Mouse (Mus musculus): ENCODE measurements around the gene Rabgap1l.
A peak's percentile ranks its signal among the peaks of the same experiment; 100 is the strongest.

Rabgap1l gene

GRCm38 (mm10) chr1:160594066-160594465 is 198.9 kb downstream of the Rabgap1l start:
- DNase-seq (ENCODE audit: low read depth): no peak

- no peak for DNase-seq (ENCODE audit: low read depth)
Measured at GRCm38 (mm10) chr1:160588911-160589590, 204.0 kb downstream of the Rabgap1l start.

GRCm38 (mm10) chr1:160579309-160580233 is 213.4 kb downstream of the Rabgap1l start:
- no peak for DNase-seq (ENCODE audit: low read depth)

GRCm38 (mm10) chr1:160576124-160576523 is 216.9 kb downstream of the Rabgap1l start:
- no peak for DNase-seq (ENCODE audit: low read depth)

- no peak for DNase-seq (ENCODE audit: low read depth)
Measured at GRCm38 (mm10) chr1:160574039-160574438, 219.0 kb downstream of the Rabgap1l start.

- DNase-seq (ENCODE audit: low read depth): no peak
Measured at GRCm38 (mm10) chr1:160566458-160566857, 226.6 kb downstream of the Rabgap1l start.

GRCm38 (mm10) chr1:160561381-160561780 is 231.6 kb downstream of the Rabgap1l start:
- DNase-seq (ENCODE audit: low read depth): peak; percentile 5

GRCm38 (mm10) chr1:160550636-160551035 is 242.4 kb downstream of the Rabgap1l start:
- DNase-seq (ENCODE audit: low read depth): no peak

- DNase-seq (ENCODE audit: low read depth): no peak
Measured at GRCm38 (mm10) chr1:160547934-160548876, 244.8 kb downstream of the Rabgap1l start.

- no peak for DNase-seq (ENCODE audit: low read depth)
Measured at GRCm38 (mm10) chr1:160535649-160536048, 257.4 kb downstream of the Rabgap1l start.

- no peak for DNase-seq (ENCODE audit: low read depth)
Measured at GRCm38 (mm10) chr1:160534571-160535335, 258.3 kb downstream of the Rabgap1l start.

- no peak for DNase-seq (ENCODE audit: low read depth)
Measured at GRCm38 (mm10) chr1:160533209-160533820, 259.7 kb downstream of the Rabgap1l start.

GRCm38 (mm10) chr1:160531402-160531801 is 261.6 kb downstream of the Rabgap1l start:
- no peak for DNase-seq (ENCODE audit: low read depth)

- no peak for DNase-seq (ENCODE audit: low read depth)
Measured at GRCm38 (mm10) chr1:160521918-160522317, 271.1 kb downstream of the Rabgap1l start.

GRCm38 (mm10) chr1:160520665-160521064 is 272.3 kb downstream of the Rabgap1l start:
- DNase-seq (ENCODE audit: low read depth): no peak

GRCm38 (mm10) chr1:160519896-160520465 is 273.0 kb downstream of the Rabgap1l start:
- no peak for DNase-seq (ENCODE audit: low read depth)

GRCm38 (mm10) chr1:160518552-160518951 is 274.5 kb downstream of the Rabgap1l start:
- no peak for DNase-seq (ENCODE audit: low read depth)

- no peak for DNase-seq (ENCODE audit: low read depth)
Measured at GRCm38 (mm10) chr1:160507766-160508165, 285.2 kb downstream of the Rabgap1l start.

- DNase-seq (ENCODE audit: low read depth): no peak
Measured at GRCm38 (mm10) chr1:160496906-160497577, 296.0 kb downstream of the Rabgap1l start.

- no peak for DNase-seq (ENCODE audit: low read depth)
Measured at GRCm38 (mm10) chr1:160485731-160486130, 307.3 kb downstream of the Rabgap1l start.

All from naive thymus-derived CD4-positive, alpha-beta T cell, adult 2 months (primary cell).